Mouse (Mus musculus) cerebellum, adult 2 months (tissue): ENCODE measurements around the gene Zcchc7. TPM values are rescaled to one million over a fixed set of nuclear protein-coding genes. Genes with fewer than 3 reads are reported as not detected.

Source experiments
- DNase-seq, 2 experiments: peaks; one replicate each; pipeline ENCODE4 v3.0.0; 2021
- H3K27ac ChIP-seq: fragments of 200-500 bp; 2 replicates; pipeline ENCODE4 v1.5.1; 2012; ENCODE audit warnings: low read length, control low read depth, inconsistent platforms; ENCODE audit not compliant: insufficient read depth
- H3K27me3 ChIP-seq: fragments of 200-500 bp; 2 replicates; pipeline ENCODE4 v1.6.1; 2012; ENCODE audit warnings: inconsistent platforms, mild to moderate bottlenecking, low read length, moderate library complexity; ENCODE audit not compliant: control insufficient read depth, insufficient read depth
- H3K4me1 ChIP-seq: fragments of 200-500 bp; 2 replicates; pipeline ENCODE4 v1.6.1; 2011; ENCODE audit warnings: low read length; ENCODE audit not compliant: control insufficient read depth, insufficient read depth
- H3K4me3 ChIP-seq: fragments of 200-500 bp; replicated peaks from 2 replicates; pipeline ENCODE3; 2011; ENCODE audit warnings: mild to moderate bottlenecking, low read depth, low read length, control low read depth; ENCODE audit not compliant: insufficient read depth
- CTCF ChIP-seq: fragments of 200-500 bp; IDR thresholded peaks from 2 replicates; pipeline ENCODE4 v1.5.1; 2011; ENCODE audit warnings: low read depth, mild to moderate bottlenecking, control low read depth, low read length, moderate library complexity, borderline replicate concordance; ENCODE audit not compliant: insufficient read depth
- POLR2A ChIP-seq: fragments of 200-500 bp; IDR thresholded peaks from 2 replicates; pipeline ENCODE4 v1.6.1; 2011; ENCODE audit warnings: low read length, control low read depth, borderline replicate concordance; ENCODE audit not compliant: insufficient read depth
- WGBS: fragments of 180-500 bp; shearing (Covaris S2); methylation state at CpG from one replicate; pipeline ENCODE4 v1.1.7; 2018; 5-methylcytosine and 5-hydroxymethylcytosine counted together
- polyA plus RNA-seq: library from polyadenylated mRNA; depleted of rRNA; stranded (reverse); fragments of >200 nt; gene quantifications from 2 replicates; pipeline ENCODE4 v1.2.3, GENCODE M21; 2012

Zcchc7 gene
- polyA plus RNA-seq, 1 experiment = 58.0 TPM

- Histone ChIP-seq H3K27ac (no peak overlapping the region), H3K4me3 (no peak overlapping the region), H3K27me3 (no peaks in the 10 kb centered on the region), H3K4me1 (peaks cover 3% of the 10 kb centered on the region)
- 35% methylated on average over 4 of the region's 4 CpGs for WGBS
- TF ChIP-seq CTCF = no peak
- no peak for TF ChIP-seq POLR2A
- no peak for DNase-seq
Measured at GRCm38 (mm10) chr4:44906399-44906798, 150.7 kb downstream of the Zcchc7 start.

GRCm38 (mm10) chr4:44910065-44910464 lies 154.4 kb downstream of the Zcchc7 start:
- Histone ChIP-seq H3K4me3 (no peak overlapping the region), H3K27me3 (no peaks in the 10 kb centered on the region), H3K4me1 (peaks cover 3% of the 10 kb centered on the region), H3K27ac (no peak overlapping the region)
- TF ChIP-seq CTCF = peak; percentile 57; the same call in 1 of the 2 replicates
- TF ChIP-seq POLR2A = no peak
- WGBS = 40% methylated on average over 2 of the region's 2 CpGs
- DNase-seq = peak in 1 of 2 experiments; percentile 7

- TF ChIP-seq POLR2A = no peak
- TF ChIP-seq CTCF = no peak
- H3K27me3 ChIP-seq = no peaks in the 10 kb centered on the region
- DNase-seq = no peak
- H3K27ac ChIP-seq = no peak overlapping the region
- WGBS = 65% methylated on average over 2 of the region's 2 CpGs
- H3K4me1 ChIP-seq = peaks cover 3% of the 10 kb centered on the region
- no peak overlapping the region for H3K4me3 ChIP-seq
Measured at GRCm38 (mm10) chr4:44910857-44911256, 155.2 kb downstream of the Zcchc7 start.

GRCm38 (mm10) chr4:44917312-44917848 lies 161.7 kb downstream of the Zcchc7 start:
- Histone ChIP-seq H3K4me3 (no peak overlapping the region), H3K27me3 (no peaks in the 10 kb centered on the region), H3K4me1 (no peaks in the 10 kb centered on the region), H3K27ac (no peak overlapping the region)
- 69% methylated on average over 5 of the region's 5 CpGs for WGBS
- no peak for DNase-seq
- TF ChIP-seq POLR2A = no peak
- TF ChIP-seq CTCF = no peak

- 40% methylated on average over 3 of the region's 3 CpGs for WGBS
- no peak for TF ChIP-seq POLR2A
- no peak for TF ChIP-seq CTCF
- no peak overlapping the region for H3K27ac ChIP-seq
Measured at GRCm38 (mm10) chr4:44917907-44918306, 162.2 kb downstream of the Zcchc7 start.

DNA sequence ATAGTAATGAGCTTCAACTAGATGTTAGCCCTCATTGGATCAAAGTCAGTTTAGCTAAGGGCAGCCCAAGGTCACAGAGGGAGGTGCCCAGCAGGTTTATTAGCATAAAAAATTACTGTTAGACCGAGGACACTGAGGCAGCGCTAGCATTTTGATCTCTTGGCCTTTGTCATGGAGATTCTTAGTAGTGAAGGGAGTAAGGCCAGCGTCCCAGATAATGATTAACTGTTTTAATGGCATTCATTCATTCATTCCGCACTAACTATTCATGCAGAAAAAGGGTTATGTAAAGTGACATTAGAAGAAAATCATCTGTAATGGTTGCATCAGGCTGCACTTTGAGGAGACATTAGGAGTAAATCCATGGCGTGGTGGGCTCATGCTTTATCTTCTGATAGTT lies 165.2 kb downstream of the Zcchc7 start:
- no peak for TF ChIP-seq CTCF
- TF ChIP-seq POLR2A = no peak
- 73% methylated on average over 5 of the region's 5 CpGs for WGBS
- no peak for DNase-seq
- Histone ChIP-seq H3K27ac (no peak overlapping the region), H3K27me3 (no peaks in the 10 kb centered on the region), H3K4me1 (no peaks in the 10 kb centered on the region), H3K4me3 (no peak overlapping the region)

More at GRCm38 (mm10) chr4:44917907-44918306, 162.2 kb downstream of the Zcchc7 start:
- DNase-seq = no peak
- no peaks in the 10 kb centered on the region for H3K4me1 ChIP-seq
- no peak overlapping the region for H3K4me3 ChIP-seq
- no peaks in the 10 kb centered on the region for H3K27me3 ChIP-seq

- no peak for DNase-seq
- Histone ChIP-seq H3K27ac (no peak overlapping the region), H3K27me3 (no peaks in the 10 kb centered on the region), H3K4me1 (no peaks in the 10 kb centered on the region), H3K4me3 (no peak overlapping the region)
- TF ChIP-seq CTCF = no peak
- no peak for TF ChIP-seq POLR2A
- 95% methylated on average over 7 of the region's 7 CpGs for WGBS
Measured at GRCm38 (mm10) chr4:44922466-44923128, 166.9 kb downstream of the Zcchc7 start.

- Histone ChIP-seq H3K4me3 (no peak overlapping the region), H3K4me1 (no peaks in the 10 kb centered on the region), H3K27me3 (no peaks in the 10 kb centered on the region), H3K27ac (no peak overlapping the region)
- 94% methylated on average over 5 of the region's 5 CpGs for WGBS
- TF ChIP-seq CTCF (no peak), POLR2A (no peak)
- DNase-seq = no peak
Measured at GRCm38 (mm10) chr4:44923129-44923481, 167.4 kb downstream of the Zcchc7 start.
